Mouse (Mus musculus) heart, embryonic 16.5 days (tissue): ENCODE results near the gene Tnks2. TPM values are rescaled to one million over a fixed set of nuclear protein-coding genes. Genes with fewer than 3 reads are reported as not detected.
A peak's percentile ranks its signal among the peaks of the same experiment; 100 is the strongest.

ENCODE experiments used
- ATAC-seq: fragments of 200-750 bp; cut with Nextera tagmentation; replicated peaks from 2 replicates; pipeline ENCODE4 v1.8.0; 2017; ENCODE audit warnings: moderate number of reproducible peaks; ENCODE audit not compliant: insufficient read depth, low FRiP score; ENCODE audit errors: extremely low read depth
- H3K27ac ChIP-seq: fragments of 300-500 bp; sonication (generic); 2 replicates; pipeline ENCODE4 v1.5.1; 2014; ENCODE audit warnings: mild to moderate bottlenecking, low read length, control low read depth, moderate library complexity
- H3K27me3 ChIP-seq: fragments of 300-500 bp; sonication (generic); 2 replicates; pipeline ENCODE4 v1.6.1; 2014; ENCODE audit warnings: low read length, mixed read lengths; ENCODE audit not compliant: control insufficient read depth, insufficient read depth
- H3K36me3 ChIP-seq: fragments of 300-500 bp; sonication (generic); 2 replicates; pipeline ENCODE4 v1.6.1; 2014; ENCODE audit not compliant: control insufficient read depth, insufficient read depth
- H3K4me1 ChIP-seq: fragments of 300-500 bp; sonication (generic); 2 replicates; pipeline ENCODE4 v1.6.1; 2014; ENCODE audit warnings: low read length, mixed read lengths; ENCODE audit not compliant: control insufficient read depth, insufficient read depth
- H3K4me2 ChIP-seq: fragments of 300-500 bp; sonication (generic); 2 replicates; pipeline ENCODE4 v1.6.1; 2014; ENCODE audit warnings: low read depth, mild to moderate bottlenecking, control low read depth, low read length
- H3K4me3 ChIP-seq: fragments of 300-500 bp; sonication (generic); 2 replicates; pipeline ENCODE4 v1.5.1; 2014; ENCODE audit warnings: mild to moderate bottlenecking, control low read depth, low read length
- H3K9ac ChIP-seq: fragments of 300-500 bp; sonication (generic); 2 replicates; pipeline ENCODE4 v1.6.1; 2014; ENCODE audit warnings: low read length, control low read depth
- H3K9me3 ChIP-seq: fragments of 300-500 bp; sonication (generic); replicated peaks from 2 replicates; pipeline ENCODE4 v1.6.1; 2016; ENCODE audit warnings: low read length; ENCODE audit not compliant: control insufficient read depth
- WGBS: fragments of 180-500 bp; shearing (Covaris S2); extraction: QIAGEN DNeasy Blood & Tissue Kit; methylation state at CpG from one replicate; pipeline ENCODE4 v1.1.7; 2014; 5-methylcytosine and 5-hydroxymethylcytosine counted together
- polyA plus RNA-seq: library from polyadenylated mRNA; unstranded; fragments of >200 nt; fragmentation: Nextera tagmentation; extraction: Ambion mirVana; gene quantifications from 2 replicates; pipeline ENCODE4 v1.2.1, GENCODE M21; 2015

The Tnks2 gene
- polyA plus RNA-seq, 1 experiment from 2014 or later: 25.8 TPM

DNA sequence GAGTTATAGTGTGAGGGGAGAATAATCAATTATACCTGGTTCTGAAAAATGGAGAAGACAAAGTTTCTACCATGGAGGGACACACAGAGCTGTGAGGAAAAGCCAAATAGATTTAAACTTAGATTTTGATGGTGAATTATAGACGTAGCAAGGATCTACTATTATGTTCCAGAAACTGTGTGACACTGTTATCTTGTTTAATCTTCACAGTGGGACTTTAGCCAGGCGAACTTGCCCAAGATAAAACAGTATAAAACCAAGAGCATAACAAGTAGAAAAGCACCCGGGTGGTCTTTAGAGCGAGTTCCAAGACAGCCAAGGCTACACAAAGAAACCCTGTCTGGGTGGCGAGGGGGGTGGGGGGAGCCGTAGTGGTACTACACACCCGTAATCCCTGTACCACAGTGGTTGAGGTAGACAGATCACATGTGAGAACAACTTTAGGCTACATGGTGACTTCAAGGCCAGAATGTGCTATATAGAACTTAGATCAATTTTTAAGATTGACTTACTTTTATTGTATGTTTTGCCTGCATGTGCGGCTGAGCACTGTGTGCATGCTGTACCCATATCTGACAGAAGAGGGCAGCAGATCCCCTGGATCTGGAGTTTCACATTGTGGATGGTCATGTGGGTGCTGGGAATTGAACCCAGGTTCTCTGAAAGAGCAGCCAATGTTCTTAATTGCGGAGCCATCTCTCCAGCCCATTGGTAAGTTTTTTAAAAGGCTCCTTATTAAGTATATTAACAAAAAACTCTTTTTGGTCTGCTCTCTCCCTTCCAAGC is 32.0 kb upstream of the Tnks2 start:
- Histone ChIP-seq H3K9ac (no peak overlapping the region), H3K4me1 (peaks cover 7% of the 10 kb centered on the region), H3K9me3 (peaks cover 5% of the 10 kb centered on the region), H3K27ac (no peak overlapping the region), H3K36me3 (no peaks in the 10 kb centered on the region), H3K4me2 (no peak overlapping the region), H3K27me3 (no peaks in the 10 kb centered on the region), H3K4me3 (no peak overlapping the region)
- 79% methylated on average over 9 of the region's 9 CpGs for WGBS
- no peak for ATAC-seq

DNA sequence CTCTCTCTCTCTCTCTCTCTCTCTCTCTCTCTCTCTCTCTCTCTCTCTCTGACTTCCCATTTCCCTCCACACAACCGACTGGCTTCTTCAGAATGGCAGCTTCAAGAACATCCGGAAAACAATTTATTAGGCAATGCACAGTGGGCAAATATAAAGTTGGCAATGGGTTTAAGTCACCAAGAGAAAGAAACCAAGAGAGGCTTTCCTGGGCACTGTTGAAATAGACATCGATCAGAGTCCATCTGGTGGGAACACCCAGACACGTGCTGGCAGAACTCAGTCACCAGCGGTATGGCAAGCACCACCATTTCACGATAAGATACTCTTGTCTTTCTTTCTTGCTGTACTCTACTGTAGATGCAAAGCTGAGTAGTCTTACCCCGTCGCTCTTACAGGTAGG is 30.6 kb upstream of the Tnks2 start:
- H3K27me3 ChIP-seq: no peaks in the 10 kb centered on the region
- no peak overlapping the region for H3K27ac ChIP-seq
- WGBS: 88% methylated on average over 8 of the region's 8 CpGs
- H3K4me3 ChIP-seq: no peak overlapping the region
- H3K4me1 ChIP-seq: peaks cover 3% of the 10 kb centered on the region
- no peak overlapping the region for H3K9ac ChIP-seq
- no peaks in the 10 kb centered on the region for H3K36me3 ChIP-seq
- ATAC-seq: no peak
- H3K4me2 ChIP-seq: no peak overlapping the region
- H3K9me3 ChIP-seq: peaks cover 5% of the 10 kb centered on the region

DNA sequence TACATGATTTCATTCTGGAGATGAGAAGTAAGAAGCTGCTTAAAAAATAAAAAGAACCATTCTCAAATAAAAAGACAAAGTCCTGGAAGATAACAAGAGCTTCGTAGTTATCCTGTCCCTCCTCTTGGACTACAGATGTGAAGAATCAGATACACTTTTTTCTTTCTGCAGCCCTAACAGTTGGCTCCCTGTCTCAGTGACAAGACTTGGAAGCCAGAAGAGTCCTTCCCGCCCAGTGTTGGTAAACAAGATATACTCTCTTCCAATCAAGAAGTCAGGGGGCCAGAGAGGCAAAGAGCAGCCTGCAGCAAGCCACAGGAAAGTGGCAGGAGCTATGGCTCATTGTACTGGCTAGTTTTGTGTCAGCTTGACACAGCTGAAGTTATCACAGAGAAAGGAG is 27.2 kb upstream of the Tnks2 start:
- H3K27ac ChIP-seq: no peak overlapping the region
- H3K27me3 ChIP-seq: no peaks in the 10 kb centered on the region
- no peaks in the 10 kb centered on the region for H3K4me1 ChIP-seq
- H3K4me3 ChIP-seq: no peak overlapping the region
- 74% methylated on average over 2 of the region's 2 CpGs for WGBS
- H3K9ac ChIP-seq: no peak overlapping the region
- peaks cover 5% of the 10 kb centered on the region for H3K9me3 ChIP-seq
- H3K36me3 ChIP-seq: no peaks in the 10 kb centered on the region
- H3K4me2 ChIP-seq: no peak overlapping the region
- no peak for ATAC-seq

DNA sequence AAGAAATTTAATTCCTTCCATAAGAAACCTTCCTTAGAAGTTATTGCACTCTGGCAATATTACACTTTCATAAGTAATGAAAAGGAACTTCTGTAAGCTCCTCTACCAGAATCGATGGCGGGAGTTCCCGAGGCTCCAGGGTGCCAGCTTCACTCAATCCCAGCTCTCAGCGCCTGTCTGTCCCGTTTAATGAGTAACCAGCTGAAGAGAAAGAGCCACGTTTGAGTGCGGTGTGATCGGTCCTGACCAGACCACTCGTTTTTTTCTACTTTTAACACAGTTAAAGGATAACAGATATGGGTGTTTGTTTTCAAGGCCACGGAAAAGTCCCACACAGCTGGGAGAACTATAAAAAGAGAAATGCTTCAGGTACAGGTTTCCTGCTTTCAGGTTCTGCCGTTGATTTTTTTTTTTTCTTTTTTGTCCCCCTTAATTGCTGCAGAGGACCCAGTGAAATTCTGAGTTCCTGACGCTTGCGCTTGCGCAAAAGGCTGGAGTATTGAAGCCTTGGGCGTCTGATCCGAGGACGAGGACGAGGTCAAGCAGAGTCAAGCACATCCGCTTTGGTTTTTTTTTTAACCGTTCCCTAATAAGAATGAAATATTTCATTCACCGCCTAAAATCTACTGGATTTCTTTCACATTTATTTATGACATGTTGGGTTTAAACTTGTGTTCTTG is 25.5 kb upstream of the Tnks2 start:
- Histone ChIP-seq H3K4me2 (peak overlapping the region; percentile 40), H3K9me3 (no peaks in the 10 kb centered on the region), H3K4me1 (no peaks in the 10 kb centered on the region), H3K4me3 (peak overlapping the region; percentile 8; the same call in 1 of the 2 replicates), H3K36me3 (no peaks in the 10 kb centered on the region), H3K9ac (peak overlapping the region; percentile 20; the same call in 1 of the 2 replicates), H3K27me3 (no peaks in the 10 kb centered on the region), H3K27ac (no peak overlapping the region)
- 55% methylated on average over 21 of the region's 21 CpGs for WGBS
- no peak for ATAC-seq

DNA sequence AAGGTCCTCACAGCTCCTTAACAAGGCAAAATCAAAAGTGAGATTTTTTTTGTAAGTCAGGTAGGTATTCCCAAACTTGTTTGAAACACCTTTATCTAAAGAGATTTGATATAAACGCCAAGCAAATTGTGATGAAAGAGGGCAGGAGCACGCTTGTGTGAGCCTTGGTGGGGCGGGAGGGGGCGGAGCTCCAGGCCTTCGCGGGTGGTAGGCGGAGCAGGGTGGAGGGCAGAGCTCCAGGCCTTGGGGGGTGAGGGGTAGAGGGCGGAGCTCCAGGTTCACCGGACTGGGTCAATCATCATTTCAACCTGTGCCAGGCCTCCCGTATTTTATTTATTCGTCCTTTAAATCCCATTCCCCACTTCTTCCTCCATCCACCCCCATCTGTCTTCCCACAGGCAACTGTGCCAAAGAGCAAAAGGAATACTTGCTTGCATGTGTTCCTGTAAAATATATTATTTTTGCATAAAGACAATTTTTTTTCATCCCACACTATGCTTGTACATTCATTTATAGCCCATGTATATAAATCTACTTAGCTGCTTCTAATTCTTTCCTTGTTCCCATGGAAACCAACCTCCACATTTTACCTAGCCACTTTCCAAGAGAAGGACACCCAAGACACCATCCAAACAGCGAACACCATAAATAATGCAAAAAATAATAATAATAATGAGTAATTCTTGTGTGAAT is 24.4 kb upstream of the Tnks2 start:
- H3K9me3 ChIP-seq: no peaks in the 10 kb centered on the region
- no peaks in the 10 kb centered on the region for H3K36me3 ChIP-seq
- no peak overlapping the region for H3K4me2 ChIP-seq
- no peak overlapping the region for H3K9ac ChIP-seq
- WGBS: 46% methylated on average over 12 of the region's 12 CpGs
- no peaks in the 10 kb centered on the region for H3K27me3 ChIP-seq
- no peaks in the 10 kb centered on the region for H3K4me1 ChIP-seq
- H3K27ac ChIP-seq: no peak overlapping the region
- no peak overlapping the region for H3K4me3 ChIP-seq
- no peak for ATAC-seq

DNA sequence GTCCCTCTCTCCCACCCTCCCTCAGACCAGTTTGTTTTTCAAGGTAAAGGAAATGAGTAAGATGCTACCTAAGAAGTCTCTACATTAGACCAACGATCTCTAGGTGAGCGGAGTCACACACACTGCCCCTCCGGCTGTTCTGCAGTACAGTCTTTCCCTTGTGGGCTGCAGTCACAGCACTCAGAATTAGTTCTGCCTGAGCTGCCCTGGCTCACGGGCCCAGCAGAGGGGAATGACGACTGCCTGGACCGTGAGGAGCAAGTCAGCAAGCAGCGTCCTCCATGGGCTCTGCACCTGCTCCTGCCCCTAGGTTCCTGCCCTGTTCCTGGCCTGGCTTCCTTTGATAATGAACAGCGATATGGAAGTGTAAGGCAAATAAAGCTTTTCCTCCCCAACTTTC is 22.0 kb upstream of the Tnks2 start:
- H3K4me3 ChIP-seq: no peak overlapping the region
- H3K27me3 ChIP-seq: no peaks in the 10 kb centered on the region
- ATAC-seq: no peak
- H3K36me3 ChIP-seq: no peaks in the 10 kb centered on the region
- no peak overlapping the region for H3K9ac ChIP-seq
- H3K27ac ChIP-seq: no peak overlapping the region
- H3K9me3 ChIP-seq: no peaks in the 10 kb centered on the region
- H3K4me1 ChIP-seq: no peaks in the 10 kb centered on the region
- no peak overlapping the region for H3K4me2 ChIP-seq
- 50% methylated on average over 8 of the region's 8 CpGs for WGBS

DNA sequence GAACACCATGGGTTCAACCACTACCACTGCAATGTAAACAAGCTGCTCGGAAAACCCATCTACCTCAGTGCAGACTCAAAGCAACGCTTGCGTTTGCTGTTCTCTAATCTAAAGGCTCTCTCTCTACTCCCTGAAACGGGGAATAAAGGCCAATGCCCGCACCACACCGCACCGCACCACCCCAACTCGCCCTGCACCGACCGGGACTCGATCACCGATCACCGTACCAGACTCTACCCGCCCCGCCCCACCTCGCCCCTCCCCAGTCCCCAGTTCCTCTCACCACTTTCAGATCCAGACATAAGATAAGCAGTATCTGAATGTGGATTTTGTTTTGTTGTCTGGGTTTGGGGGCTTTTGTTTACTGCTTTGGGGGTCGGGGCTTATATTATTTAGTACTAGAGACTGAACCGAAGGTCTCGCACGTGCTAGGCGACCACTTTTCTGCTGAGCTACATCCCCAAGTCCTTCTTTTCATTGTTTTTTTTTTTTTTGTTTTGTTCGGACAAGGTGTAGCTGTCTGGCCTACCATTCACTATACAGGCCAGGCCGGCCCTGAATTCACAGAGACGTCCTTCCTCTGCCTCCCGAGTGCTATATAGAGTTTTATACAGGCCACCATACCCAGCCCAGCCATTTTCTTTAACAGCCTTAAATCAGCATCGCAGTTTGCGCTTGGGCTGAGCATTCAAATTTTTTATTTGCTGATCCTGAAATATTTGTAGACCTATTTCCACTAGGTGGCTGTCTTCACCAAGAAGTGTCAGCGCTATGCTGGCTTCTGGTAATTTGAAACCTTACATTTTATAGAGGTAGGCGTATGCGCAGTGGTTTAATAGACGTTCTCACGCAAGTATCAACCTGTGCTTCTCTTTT is 18.4 kb upstream of the Tnks2 start:
- Histone ChIP-seq H3K27me3 (no peaks in the 10 kb centered on the region), H3K4me2 (peak overlapping the region; percentile 62), H3K9ac (peak overlapping the region; percentile 18), H3K27ac (no peak overlapping the region), H3K36me3 (no peaks in the 10 kb centered on the region), H3K4me3 (peak overlapping the region; percentile 22), H3K9me3 (no peaks in the 10 kb centered on the region), H3K4me1 (0 out of 2 replicates have a peak, but pooled peaks cover 5% of the 10 kb centered on the region)
- ATAC-seq: peak; percentile 50; the same call in 1 of the 2 replicates
- 16% methylated on average over 32 of the region's 32 CpGs for WGBS

DNA sequence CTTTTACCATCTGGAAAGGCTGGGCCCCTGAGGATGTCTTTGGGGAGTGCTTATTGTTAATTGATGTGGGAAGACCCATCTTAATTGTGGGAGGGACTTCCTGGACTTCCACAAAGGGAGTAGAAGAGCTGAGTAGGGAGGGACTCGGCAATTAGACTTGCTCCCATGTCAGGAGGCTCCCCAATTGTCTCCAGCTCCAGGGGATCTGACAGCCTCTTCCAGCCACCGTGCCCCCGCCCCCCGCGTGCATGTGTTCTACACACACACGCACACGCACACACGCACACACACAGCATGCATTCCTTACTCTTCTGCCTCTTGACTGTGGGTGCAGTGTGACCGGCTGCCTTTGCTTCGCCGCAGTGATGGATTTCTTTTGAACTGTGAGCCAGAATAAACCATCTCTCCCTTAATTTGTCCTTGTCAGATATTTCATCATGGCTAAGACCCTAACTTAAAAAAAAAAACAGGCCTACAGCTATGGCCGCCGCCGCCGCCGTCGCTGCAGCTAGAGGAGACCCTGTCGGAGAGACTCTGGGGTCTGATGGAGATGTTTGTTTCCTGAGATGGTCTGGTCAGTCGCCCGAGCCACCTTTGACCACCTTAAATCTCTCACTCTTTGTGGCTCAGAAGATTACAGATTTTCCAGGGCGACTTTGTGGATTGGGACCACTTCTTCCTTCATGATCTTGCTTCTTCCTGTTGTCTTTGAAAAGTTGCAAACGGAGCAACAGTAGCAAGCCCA is 15.7 kb upstream of the Tnks2 start:
- Histone ChIP-seq H3K27ac (peak overlapping the region; percentile 52), H3K9ac (peak overlapping the region; percentile 70), H3K27me3 (no peaks in the 10 kb centered on the region), H3K36me3 (no peaks in the 10 kb centered on the region), H3K9me3 (no peaks in the 10 kb centered on the region), H3K4me3 (peak overlapping the region; percentile 54), H3K4me1 (0 out of 2 replicates have a peak, but pooled peaks cover 5% of the 10 kb centered on the region), H3K4me2 (peak overlapping the region; percentile 74)
- 4% methylated on average over 22 of the region's 22 CpGs for WGBS
- ATAC-seq: peak; percentile 47
